Mouse (Mus musculus): ENCODE results near the gene Mcm8.

Gene Mcm8

GRCm38 (mm10) chr2:132815608-132816314 lies at the start of gene Mcm8, which contains the start of gene Trmt6:
Gene Mcm8, plus strand, starts transcription at chr2:132816141.
Gene Trmt6, minus strand, starts transcription at chr2:132816055.
- DNase-seq (ENCODE audit: low read depth, low spot score) = peak; percentile 98

DNA sequence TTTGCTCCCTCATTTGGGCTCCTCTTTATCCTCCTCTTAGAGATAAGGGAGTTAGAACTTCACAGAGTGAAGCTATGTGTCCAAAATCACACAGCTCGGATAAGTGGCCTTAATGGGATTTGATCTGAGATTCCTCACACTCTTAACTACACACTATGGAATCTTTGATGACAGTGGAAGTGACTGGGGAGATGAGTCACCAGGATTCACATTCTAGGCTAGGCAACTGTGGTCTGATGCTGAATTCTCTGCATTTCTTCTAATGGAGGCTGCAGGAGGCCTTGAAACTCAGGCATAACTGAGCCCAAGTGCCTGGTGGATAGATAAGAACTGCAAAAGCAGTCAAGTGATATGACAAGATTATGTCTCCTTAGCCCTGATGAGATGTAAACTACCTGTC lies 45.1 kb upstream of the Mcm8 start:
- no peak for DNase-seq (ENCODE audit: low read depth, low spot score)

DNA sequence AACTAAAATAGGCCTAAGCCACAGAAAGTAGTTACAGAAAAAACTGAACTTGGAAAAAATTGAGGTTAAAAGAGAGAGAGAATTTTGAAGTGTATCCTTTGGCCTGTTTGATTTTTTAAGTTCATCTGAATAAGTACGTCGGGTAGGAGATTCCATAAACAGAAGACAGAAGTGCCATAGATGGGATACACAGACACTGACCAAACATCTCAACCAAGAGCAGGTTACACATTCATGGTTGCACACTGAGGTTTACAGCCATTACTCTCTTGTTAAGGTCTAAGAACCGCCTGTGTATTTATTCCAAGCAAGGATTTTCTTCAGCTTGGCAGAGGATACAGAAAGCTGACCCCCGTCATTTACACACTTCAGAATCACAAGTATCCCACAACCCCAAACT lies 35.0 kb upstream of the Mcm8 start, which contains the start of gene Chgb:
Gene Chgb, plus strand, starts transcription at position 301 of the 400 bp plus-strand sequence.
- DNase-seq (ENCODE audit: low read depth, low spot score) = no peak

- DNase-seq (ENCODE audit: low read depth, low spot score) = peak; percentile 70
Measured at GRCm38 (mm10) chr2:132781439-132782068, 34.4 kb upstream of the Mcm8 start.

GRCm38 (mm10) chr2:132784039-132784438 lies 31.9 kb upstream of the Mcm8 start:
- no peak for DNase-seq (ENCODE audit: low read depth, low spot score)

DNA sequence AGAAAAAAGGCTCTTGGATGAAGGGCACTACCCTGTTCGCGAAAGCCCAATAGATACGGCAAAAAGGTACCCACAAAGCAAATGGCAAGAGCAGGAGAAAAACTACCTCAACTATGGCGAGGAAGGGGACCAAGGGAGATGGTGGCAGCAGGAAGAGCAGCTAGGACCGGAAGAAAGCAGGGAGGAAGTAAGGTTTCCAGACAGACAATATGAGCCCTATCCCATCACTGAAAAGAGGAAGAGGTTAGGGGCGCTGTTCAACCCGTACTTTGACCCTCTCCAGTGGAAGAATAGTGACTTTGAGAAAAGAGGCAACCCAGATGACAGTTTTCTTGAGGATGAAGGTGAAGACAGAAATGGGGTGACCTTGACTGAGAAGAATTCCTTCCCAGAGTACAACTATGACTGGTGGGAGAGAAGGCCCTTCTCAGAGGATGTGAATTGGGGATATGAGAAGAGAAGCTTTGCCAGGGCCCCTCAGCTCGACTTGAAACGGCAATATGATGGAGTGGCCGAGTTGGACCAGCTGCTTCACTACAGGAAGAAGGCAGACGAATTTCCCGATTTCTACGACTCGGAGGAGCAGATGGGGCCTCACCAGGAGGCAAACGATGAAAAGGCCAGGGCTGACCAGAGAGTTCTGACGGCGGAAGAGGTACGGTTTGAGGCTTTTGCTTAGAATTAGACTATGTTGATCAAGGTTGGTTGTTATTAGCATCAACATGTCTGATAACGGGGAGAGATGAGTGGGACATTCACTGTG lies 22.3 kb upstream of the Mcm8 start:
- no peak for DNase-seq (ENCODE audit: low read depth, low spot score)

GRCm38 (mm10) chr2:132794204-132794586 lies 21.7 kb upstream of the Mcm8 start:
- no peak for DNase-seq (ENCODE audit: low read depth, low spot score)

DNA sequence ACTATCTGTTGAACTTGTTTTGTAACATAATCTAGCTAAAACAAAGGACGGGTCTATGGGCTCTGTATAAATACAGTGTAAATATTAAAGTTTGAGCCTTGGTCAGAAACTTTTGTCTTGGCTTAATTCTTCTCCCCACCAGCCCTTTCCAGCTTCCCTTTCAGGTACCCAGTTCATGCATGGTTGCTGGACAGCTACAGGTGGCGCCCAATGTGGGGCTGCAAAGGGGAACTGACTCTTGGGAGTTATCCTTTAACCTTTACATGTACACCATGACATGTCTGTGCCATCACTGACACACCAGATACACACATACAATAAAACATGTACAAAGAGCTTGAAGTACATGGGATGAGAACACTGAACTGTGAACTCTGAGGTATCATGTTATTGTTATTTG lies 13.0 kb upstream of the Mcm8 start:
- DNase-seq (ENCODE audit: low read depth, low spot score) = no peak

- DNase-seq (ENCODE audit: low read depth, low spot score) = no peak
Measured at GRCm38 (mm10) chr2:132841071-132841470, 25.1 kb downstream of the Mcm8 start.

- peak; percentile 88 for DNase-seq (ENCODE audit: low read depth, low spot score)
Measured at GRCm38 (mm10) chr2:132846407-132847358, 30.7 kb downstream of the Mcm8 start, which contains the start of gene Crls1. Gene Crls1, plus strand, starts transcription at chr2:132846666.

- no peak for DNase-seq (ENCODE audit: low read depth, low spot score)
Measured at GRCm38 (mm10) chr2:132847581-132847980, 31.6 kb downstream of the Mcm8 start.

- no peak for DNase-seq (ENCODE audit: low read depth, low spot score)
Measured at GRCm38 (mm10) chr2:132848361-132848760, 32.4 kb downstream of the Mcm8 start.

- no peak for DNase-seq (ENCODE audit: low read depth, low spot score)
Measured at GRCm38 (mm10) chr2:132849141-132849540, 33.2 kb downstream of the Mcm8 start.

GRCm38 (mm10) chr2:132853051-132853450 lies 37.1 kb downstream of the Mcm8 start:
- DNase-seq (ENCODE audit: low read depth, low spot score) = no peak

DNA sequence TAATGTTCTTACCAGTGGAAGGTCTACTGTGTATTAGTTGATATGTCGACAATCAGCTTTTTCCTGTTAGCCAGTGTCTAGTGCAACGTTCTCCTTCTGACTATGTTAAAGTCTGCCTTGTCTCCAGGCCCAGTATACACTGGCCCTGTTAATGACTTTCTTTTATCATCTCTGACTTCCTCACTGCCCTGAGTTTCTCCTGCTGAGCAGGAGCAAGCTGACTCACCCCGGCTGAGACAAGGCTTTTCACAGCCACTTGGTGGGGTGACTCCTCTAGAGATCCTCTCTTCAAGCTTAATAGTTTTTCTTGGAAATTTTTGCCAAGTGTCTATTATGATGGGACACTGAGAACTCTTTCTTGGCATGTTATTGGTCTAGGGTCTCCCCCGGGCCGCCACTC lies 40.4 kb downstream of the Mcm8 start:
- no peak for DNase-seq (ENCODE audit: low read depth, low spot score)

DNA sequence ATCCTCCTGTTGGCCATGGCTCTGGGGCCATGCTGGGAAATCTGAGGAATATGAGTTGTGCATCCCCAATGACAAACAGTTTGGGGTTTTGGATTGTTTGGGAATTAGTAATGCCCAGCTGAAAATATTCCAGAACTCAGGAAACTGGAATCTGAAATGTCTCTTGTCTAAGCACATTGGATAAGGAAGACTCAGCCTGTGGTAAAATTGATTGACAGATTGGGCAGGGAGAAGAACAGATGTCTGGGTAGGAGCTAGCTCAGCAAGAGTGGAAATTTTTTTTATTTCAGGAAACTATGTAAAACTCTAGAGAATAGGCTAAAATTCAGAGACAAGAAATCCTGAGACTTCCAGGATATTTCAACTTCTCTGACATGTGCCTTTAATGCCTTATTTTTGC lies 44.5 kb downstream of the Mcm8 start:
- DNase-seq (ENCODE audit: low read depth, low spot score) = no peak

DNA sequence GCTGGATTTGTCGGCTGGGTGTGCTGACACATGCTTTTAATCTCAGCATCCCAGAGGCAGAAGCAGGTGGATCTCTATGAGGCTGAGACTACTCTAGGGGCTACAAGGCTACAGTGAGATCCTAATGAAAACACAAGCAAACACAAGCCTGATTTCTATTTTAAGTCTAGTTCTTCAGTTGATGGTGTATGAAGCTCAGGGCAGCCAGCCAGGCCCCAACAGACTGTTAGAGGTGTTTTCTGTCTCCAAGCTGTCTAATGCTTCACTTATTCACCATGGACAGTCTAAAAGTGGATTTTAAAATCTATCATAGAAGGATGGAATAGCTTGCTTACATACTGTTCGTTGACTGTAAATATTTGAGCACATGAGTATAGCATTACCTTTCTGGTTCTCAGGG lies 45.5 kb downstream of the Mcm8 start:
- no peak for DNase-seq (ENCODE audit: low read depth, low spot score)

GRCm38 (mm10) chr2:132863325-132863724 lies 47.4 kb downstream of the Mcm8 start:
- DNase-seq (ENCODE audit: low read depth, low spot score) = no peak

DNA sequence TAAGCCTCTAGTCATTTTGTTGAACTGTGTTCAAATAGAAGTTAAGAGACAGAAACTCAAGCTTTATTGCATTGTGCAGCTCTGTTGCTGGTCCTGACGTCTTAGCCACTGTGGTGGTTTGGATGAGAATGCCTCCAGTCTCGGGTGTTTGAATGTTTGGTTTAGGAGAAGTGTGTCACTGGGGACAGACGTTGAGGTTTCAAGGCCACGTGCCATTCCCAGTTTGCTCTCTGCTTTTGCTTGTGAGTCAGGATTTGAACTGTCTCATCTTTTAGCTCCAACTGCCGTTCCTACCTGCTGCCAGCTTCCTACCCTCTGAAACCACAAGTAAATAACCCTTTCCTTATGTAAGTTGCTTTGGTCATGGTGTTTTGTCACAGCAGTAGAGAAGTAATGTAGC lies 51.6 kb downstream of the Mcm8 start:
- no peak for DNase-seq (ENCODE audit: low read depth, low spot score)

DNA sequence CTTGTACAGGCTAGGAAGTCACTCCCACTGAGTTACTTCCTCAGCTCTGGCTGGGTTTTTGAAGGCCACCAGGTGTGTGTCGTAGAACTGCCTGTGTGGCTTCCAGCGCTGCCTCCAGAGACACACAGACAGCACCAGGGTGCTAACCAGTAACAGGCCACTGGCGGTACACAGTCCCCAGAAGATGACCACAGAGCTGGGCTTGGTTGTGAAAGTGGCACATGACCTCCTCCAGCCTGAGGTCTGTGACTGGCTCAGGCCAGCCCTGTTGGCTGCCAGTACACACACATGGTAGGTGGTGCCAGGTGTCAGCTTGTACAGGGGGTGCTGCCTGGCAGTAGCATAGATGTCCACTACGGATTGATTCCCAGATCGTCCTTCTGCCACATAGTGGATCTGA lies 53.7 kb downstream of the Mcm8 start:
- DNase-seq (ENCODE audit: low read depth, low spot score) = no peak

GRCm38 (mm10) chr2:132870286-132870685 lies 54.3 kb downstream of the Mcm8 start:
- DNase-seq (ENCODE audit: low read depth, low spot score) = no peak

All from telencephalon, adult 2 months (tissue).